Mouse (Mus musculus) kidney, adult 18-20 months (tissue): Measurements from ENCODE around the gene Phka1.
"Not testable (repeated sequence)": the region's sequence is repeated elsewhere in the genome, so short reads cannot be mapped to it uniquely, and the experiment has no call there.

Source experiments
- DNase-seq: peaks from one replicate; pipeline ENCODE4 v3.0.0; 2021

Gene Phka1

DNA sequence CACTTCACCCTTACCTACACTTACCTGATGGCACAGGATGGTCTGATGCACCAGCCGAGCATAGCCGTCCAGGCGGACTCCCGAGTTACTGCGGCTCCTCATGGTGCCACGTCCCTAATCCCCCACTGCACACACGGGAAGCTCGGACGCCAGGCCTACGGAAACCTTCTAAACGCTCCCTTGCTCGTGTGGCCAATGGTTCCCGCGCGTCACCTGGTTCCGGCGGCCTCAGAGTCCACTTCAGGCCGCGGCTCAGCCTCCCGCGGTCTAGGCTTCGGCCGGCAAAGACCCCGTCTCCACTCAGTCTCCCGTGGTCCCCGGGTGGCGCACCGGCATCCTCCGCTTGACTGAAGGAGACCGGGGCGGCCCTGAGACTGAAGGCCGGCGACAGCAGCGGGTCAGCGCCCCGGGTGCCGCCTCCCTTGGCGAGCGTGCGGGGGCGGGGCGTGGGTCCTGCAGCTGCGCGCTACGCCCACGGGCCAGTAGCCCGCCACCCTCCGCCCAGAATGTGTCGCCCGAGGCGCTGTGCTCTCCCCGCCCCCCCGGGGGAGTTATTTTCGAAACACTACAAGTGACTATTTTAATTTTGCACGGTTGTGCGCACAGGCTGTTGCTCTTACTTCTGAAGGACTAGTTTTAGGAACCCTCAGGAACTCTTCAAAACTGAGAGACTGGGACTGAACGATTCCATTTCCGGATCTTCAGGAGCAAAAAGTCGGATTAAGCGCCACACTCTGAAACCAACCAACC is at the start of gene Phka1:
Gene Phka1, minus strand, starts transcription at position 424 of the 750 bp plus-strand sequence.
- DNase-seq = peak; percentile 86

DNA sequence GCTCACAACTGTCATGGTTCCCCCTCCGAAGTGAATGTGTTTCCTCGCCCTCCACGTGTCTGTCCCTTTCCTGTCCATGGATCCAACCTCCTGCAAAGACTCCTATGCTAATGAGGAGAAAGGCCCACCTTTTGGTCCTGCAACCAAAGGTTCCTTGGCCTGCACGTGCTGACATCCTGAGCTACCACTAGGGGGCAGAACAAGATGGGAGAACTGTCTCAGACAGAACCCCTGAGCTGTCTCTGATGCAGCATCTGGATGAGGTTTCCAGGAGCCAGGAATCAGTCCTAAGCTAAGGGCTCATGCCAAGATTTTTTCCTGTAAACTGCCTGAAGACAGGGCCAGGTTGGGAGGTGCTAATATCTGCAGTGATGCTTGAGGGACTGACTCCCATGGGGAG is 45.2 kb upstream of the Phka1 start:
- DNase-seq = peak; percentile 47

DNA sequence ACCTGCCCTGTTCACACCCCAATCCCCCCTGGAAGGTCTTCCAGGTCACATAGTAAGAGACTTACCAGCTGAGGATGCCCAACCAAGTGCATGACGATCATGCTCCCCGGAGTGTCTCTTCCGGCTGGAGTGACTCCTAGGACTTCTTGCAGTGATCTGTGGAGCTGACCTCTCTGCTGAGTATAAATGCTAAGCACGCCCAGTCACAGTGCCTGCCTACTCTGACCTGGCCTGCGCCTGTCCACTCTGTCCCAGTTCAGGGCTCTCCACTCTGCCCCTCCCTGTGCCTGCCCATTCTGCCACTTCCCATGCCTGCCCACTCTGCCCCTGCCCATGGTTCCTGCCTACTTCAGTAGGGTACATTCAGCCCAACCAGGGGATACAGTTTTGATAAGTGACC is 42.8 kb upstream of the Phka1 start, which contains the start of gene Gm3880:
Gene Gm3880, minus strand, starts transcription at position 101 of the 400 bp plus-strand sequence.
- not testable (repeated sequence) for DNase-seq

DNA sequence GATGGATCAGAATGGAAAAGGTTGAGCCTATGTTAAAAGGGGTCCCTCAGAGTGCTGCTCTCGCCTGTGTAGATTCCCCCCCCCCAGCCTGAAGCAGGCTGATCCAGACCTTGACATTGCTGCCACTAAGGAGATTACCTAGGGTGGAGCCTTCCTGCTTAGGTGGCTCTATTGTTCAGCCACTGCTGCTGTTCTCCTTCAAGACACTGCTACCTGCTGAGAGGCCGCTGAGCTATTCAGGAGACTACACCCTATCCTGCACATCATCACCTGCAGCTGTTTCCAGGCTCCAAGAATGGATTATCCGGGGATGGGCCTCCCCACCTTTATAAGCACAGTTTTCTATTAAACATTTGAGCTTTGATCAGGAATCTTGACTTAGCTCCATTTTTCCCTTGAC is 40.7 kb upstream of the Phka1 start:
- DNase-seq = not testable (repeated sequence)

DNA sequence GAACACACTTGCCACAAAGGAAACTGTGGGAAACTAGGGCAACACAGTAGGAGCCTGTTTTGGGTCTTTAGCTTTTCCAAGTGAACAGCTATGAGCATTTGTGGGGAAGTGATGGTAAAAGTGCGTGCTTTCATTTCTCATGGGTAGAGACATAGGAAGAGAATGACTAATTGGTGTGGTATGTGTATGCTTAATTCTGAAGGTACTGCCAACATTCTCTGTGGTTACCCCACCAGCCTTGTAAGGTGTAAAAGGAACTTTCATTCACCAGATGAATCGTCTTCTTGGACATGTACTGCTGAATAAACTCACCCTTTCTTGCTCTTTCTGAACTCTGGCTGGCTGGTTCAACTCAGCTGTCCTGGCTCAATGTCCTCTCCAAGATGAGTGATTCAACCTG is 22.6 kb upstream of the Phka1 start:
- DNase-seq = no peak

DNA sequence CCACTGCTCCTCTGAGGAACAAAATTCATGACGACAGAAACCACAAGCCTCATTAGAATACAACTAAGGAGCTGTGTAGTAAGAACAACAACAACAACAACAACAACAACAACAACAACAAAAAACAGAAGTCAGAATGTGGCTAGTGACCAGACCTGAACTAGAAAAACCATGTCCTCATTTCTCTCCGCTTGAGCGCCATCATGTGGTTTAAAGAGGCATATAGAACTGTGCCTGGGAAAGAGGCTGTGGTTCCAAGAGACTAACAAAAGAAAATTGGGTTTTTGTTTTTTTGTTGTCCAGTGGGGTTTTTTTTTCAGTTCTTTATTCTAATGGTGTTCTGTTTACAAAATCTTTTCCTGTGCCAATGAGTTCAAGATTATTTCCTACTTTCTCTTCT is 16.7 kb upstream of the Phka1 start:
- peak; percentile 16 for DNase-seq

DNA sequence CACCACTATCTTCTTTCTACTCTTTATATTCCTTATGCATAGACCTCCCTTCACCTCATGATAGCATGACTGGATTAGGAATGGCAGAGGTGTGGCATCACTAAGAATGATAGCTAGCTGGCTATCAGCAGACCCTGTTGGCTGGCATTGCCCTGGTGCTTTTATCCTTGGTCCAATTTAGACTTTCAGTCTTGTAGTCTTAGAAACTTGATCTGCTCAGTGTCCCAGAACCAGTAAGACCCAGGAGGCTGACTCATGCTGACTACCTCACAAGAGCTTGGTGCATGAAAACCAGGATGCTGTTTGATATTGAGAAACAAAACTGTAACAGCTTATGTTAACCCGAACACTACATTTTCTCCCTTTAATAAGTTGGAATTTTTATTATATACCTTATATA is 1.6 kb upstream of the Phka1 start:
- no peak for DNase-seq

DNA sequence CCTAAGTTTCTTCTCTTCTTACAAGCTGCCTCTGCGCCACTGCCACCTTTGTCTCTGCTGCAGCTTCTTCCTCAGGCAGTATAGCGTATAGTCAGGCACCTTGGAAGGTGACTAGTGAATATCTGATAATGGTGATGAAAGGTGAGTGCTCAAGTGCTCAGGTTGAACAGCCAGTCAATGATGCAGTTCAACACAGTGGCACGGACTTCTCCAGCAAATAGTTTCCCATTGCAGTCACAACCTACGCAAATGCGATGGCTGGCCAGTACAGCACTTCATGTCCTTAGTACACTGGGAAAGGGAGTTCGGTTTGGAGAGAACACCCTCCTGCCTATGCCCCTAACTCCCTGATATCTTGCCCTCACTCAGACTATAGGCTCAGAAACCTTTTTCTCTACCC is 1.1 kb upstream of the Phka1 start:
- DNase-seq = no peak

DNA sequence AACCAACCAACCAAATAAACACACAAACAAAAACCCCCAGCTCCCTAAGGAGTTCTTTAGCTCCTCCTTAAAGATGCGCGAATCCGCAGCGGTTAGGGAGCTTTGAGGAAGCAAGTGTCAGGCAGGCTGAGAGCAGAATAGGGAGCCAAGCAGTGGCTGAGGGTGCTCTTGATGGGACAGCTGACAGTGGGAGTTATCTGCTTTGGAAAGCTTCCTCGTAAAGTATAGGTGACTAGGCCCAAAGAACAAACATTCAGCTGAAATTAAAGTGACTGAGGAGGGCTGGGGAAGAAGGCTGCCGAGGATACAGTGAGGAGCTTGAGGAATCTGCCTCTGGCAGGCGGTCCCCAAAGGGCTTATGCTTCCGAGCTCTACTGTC is 516 bp upstream of the Phka1 start:
- DNase-seq = no peak

DNA sequence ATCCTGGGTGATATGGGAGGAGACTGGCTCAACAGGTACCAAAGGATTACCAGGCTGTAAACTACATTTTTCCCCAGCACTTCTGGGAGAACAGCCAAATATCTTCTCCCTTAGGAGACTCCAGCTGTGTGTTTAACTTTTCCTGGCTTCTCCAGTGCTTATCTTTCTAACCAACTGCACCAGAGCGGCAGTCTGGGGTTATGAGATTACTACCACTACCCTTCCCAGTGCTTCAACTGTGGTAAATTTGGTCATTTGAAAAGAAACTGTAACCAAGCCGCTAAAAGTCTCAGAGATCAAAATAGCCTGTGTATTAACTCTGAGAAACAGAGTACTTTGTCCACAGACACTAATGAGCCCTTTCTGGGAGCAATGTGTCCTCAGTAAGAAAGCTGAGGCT is 42.8 kb downstream of the Phka1 start:
- DNase-seq = no peak

DNA sequence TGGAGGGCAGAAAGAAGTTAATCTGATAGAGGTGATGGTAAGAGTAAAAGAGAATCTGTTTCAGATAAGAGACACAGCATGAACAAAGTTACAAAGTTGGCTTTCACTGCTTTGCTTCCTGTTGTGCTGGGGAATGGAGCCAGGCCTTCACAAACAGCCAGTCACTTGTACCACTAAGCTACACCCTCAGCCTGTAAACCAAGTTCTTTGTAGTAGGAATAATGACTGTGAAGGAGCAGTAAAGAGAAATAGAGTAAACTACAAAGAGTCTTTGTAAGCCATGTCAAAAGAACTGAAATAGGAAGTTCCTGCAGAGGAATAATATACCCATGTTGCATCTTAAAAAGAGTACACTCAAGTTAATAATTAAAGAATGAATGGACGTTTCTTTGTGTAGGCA is 55.5 kb downstream of the Phka1 start:
- DNase-seq = no peak

DNA sequence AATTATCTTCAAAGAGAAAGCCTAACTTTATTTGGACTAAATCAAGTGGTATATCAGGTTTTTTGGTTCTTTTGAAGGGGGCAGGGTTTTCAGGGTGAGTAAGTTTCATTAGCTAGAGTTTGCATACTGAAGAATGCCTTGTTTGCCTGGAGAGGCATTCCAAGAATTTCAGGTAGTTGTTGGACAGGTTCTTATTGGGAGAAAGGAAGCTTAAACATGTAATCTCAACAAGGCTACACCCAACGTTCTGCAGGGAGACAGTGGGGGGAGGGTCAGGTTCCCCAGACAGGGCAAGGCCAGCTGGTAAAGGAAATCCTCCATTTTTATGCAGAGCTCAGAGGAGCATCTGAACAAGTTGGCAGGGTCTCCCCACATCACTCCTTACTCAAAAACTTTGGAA is 72.9 kb downstream of the Phka1 start:
- no peak for DNase-seq

DNA sequence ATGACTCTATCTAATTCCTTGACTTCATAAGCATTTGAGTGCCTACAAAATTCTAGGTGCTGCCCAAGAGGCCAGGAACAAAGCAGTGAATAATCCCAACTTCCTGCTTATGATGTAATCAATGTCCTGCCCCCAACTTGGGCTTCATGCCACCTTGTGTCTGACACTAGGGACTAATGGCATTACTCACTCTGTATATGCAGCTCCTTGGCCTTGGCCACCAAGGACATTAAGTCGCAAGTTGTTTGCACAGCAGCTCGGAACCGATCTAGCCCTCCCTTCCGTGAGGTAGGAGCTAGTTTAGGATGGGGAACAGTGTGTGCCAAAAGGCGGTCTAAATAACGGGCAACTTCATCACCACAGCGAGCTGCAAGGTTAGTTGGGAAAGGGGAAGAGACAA is 87.1 kb downstream of the Phka1 start:
- no peak for DNase-seq

DNA sequence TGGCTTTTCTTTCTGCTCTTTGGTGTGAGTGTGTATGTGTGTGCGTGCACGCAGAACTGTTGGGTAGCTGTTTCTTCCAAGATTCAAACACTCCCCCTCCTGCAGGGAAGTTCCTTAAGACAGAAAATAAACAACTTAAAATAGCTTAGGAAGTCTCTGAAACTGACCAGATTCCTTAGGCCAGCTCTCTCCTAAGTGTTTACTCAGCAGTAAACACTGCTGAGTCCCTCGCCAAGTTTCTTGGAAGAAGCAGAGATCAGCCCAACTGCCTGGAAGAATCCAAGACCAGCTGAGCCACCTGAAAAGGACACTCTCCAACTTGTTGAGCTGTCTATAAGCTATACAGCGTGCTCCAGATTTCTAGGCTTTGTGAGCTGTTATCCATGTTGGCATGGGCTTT is 134.8 kb downstream of the Phka1 start:
- no peak for DNase-seq

DNA sequence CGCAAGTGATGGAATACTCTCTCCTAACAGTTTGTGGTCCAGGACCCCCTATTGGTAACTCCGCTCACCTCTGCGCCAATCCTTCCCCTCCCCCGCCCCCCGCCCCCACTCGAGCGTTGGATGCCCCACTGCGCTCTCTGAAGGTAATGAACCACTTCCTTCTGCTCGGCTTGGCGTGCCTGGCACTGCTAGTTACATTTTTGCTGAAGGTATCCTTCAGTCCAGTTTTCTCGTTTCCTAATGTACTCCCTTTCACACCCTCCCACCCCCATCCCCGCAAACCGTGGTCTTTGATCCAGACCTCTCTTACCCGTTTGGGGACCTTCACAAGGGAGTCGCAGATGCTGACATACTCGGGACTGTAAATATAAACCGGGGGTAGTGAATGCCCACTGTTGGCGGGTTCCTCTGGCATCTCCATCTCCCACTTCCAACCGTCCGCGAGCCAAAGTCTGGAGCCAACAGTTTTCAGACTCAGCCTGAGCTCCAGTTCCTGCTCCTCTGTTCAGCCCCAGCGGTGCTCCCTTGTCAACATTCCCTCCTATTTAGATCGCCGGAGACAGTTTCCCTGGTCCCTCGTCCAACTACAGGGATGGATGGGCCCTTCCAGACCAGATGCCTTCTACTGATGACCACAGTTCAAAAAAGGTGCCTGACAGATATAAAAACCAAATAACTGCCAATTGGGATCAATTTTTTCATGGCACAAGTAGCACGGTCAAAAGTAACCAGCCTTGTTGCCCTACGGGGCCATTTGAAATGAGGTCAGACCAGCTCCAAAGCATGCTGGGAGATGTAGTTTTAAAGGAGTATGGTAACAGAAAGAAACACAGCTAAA is 139.2 kb downstream of the Phka1 start, which contains the start of gene Hdac8:
Gene Hdac8, minus strand, starts transcription at position 716 of the 838 bp plus-strand sequence.
- peak; percentile 69 for DNase-seq

DNA sequence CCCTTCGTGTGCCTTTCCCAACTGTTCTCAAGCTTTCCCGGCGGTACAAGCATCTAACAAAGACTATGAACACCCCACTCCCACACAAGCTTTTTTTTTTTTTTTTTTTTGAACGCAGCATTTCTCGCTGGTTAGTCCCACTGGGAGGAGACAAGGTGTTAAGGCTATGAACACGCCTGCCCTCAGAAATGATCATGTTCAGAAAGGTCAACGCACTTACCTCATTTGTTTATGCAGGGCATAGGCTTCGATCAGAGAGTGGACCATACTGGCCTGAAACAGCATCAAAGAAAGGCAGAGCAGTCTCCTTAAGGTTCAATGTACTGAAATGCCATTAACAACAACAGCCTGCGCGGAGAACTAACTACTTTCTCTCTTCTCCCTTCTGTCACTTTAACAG is 139.9 kb downstream of the Phka1 start:
- DNase-seq = no peak

DNA sequence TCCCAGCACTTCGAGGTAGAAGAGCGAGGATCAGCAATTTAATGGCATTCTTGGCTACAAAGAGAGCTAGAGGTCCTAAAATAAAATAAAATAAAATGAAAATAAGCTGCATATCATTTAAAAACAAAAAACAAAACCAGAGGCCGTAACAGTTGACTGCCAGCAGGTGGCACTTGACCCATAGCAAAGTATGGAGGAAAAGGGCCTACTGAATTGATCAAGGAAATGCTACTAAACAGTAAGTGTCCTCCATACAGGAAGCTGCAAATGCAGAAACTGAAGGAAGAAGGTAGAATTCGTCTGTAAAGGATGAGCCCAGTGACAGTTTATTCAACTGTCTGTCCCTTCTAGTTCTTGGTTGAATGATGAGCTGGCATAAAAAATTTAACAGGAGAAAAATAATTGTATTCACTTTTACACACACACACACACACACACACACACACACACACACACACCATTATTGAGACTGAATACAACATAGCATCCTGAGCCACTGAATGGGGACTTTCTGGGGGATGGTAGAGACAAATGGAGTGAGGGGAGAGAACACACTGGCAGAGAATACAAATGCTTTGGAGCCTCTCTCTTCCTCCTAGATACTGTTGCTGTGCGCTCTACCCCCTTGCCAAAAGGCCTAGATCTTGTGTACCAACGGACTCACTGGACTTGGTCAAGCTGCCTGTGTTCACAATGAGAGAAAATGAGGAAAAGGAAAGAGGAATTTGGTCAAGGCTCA is 149.9 kb downstream of the Phka1 start:
- no peak for DNase-seq

DNA sequence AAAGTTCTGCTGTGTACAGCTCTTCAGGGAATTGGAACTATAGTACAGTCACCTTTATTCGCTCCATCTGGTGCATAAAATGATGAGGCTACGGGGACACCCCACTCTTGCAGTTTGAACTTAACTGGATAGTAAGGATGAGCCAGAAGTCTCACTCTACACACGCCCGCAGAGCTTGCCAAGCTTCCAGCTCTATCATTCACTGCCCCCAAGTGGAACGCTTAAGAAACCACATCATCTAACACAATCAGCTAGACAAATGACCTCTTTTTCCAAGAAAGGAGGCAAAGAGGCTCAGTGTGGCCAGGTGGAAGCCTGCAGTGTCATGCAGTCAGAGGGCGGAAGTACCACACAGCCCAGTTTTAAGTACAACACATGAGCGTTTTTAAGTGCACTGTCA is 158.5 kb downstream of the Phka1 start:
- no peak for DNase-seq

DNA sequence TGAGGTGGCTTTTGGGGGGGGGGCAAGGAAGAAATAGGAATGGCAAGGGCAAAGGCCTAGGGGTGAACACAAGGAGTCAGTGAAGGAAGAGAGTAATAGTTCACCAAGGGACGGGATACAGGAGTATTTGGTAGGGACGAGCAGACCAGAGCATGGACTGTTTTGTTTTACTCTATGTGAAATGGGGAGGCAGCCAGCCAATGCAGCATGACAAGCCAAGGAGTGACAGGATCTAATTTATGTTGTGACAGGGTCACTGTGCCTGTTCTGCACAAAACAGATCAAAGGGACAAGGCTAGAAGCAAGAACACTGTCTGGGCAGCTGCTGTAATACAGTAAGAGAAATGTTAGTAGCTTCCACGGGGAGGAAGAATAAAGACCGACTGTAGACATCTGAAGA is 164.4 kb downstream of the Phka1 start:
- DNase-seq = no peak

DNA sequence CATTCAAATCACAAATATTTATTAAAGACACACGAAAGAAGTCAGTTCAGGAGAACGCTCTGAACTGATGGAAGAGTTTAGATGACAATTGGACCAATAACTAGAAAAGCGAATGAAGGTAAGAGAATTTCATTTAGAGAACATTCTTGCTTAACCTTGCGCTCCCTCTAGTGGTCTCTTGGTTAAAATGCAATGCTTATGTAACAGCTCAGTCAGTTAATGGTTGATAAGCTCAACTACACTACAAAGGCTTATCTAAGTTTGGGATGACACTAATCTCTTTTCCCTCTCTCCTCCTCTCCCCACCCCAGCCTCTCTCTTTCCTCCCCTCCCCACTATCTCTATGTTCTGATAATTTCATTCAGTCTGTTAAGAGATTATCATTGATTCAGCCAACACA is 165.1 kb downstream of the Phka1 start:
- DNase-seq = no peak

DNA sequence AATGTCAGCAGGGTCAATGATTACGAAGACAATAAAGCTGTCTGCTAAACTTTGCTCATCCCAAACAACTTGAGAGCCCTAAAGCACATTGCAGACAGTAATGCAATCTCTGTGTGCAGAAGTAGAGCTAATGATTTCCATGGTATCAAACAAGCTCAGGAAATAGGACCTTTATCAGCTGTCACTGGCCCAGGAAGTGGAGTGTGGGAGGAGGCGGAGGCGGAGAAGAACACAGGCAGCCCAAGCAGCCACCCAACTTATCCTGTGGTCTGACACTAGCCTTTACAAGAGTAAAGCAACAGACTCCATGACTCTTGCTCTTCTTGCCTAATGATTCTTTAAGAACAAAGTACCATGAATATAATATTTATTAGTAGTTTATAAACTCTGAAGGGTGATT is 165.6 kb downstream of the Phka1 start:
- DNase-seq = no peak

DNA sequence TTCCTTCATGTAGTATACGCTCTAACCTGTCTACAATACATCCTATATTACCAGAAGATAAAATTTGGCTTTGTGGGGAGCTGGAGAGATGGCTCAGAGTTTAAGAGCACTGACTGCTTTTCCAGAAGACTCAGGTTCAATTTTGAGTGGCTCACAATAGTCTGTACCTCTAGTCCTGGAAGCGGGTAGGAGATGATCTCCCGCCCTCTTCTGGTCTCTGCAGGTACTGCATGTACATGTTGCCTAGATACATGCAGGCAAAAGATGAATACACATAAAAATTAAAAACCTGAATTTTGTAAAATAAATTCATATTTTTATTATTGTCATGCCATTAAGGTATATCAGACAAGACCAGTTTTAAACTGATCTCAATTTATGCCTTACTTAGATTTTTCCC is 167.3 kb downstream of the Phka1 start:
- DNase-seq = peak; percentile 76

DNA sequence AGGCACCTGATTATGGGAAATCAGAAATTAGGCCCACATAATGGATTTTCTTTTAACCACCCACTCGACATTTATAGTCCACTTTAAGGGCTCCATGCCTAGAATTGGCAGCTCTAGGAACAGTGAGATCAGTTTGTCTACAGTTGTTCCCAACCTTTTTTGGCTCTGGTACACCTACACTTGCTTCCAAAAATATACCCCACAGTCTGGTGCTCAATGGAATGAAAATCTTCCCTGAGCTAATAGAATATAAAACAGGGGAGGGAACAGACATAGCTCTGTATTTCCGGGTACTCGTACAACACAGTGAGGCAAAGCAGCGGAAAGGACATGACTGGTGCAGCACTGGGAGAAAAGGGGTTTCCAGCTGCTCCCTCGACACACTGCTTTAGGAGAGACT is 168.5 kb downstream of the Phka1 start:
- no peak for DNase-seq
